Mouse (Mus musculus): ENCODE measurements at regions not wholly inside any gene's neighbourhood (a gene's known extent, or its start where the extent isn't known, plus 50 kb on each side); places are given as distances from the start of the nearest gene placed in this dataset.

- ATAC-seq (replicated peaks; ENCODE audit: low read depth, poor library complexity, severe bottlenecking) = no peak
Measured at GRCm38 (mm10) chr12:77138506-77139201, 99.3 kb upstream of the Fut8 start.

DNA sequence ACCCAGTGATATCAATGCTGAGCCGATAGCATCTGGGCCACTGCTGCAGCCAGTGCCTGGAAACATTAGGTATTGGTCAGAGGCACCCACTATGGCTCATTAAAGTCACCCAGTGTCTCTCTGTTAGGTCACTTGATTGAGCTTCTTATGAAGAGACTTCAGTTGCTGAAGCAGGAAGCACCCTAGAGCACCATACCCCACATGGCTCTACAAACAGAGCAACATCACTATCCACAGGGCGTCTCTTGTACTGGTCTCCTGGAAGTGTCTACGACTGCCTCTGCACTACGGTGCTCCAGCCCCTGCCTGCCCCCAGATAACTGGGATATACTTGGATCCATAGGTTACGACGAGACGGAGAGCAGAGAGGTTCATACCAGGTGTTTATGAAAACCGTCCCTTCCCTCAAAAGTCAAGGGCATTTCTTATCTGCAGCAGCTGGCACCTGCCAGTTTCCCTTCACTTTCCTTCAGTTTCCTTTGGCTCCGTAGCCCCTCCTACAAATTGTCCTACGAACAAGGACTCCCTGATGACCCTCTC lies 100.6 kb upstream of the Fut8 start:
- no peak for ATAC-seq (replicated peaks; ENCODE audit: low read depth, poor library complexity, severe bottlenecking)

GRCm38 (mm10) chr12:77135661-77136060 lies 102.3 kb upstream of the Fut8 start:
- ATAC-seq (replicated peaks; ENCODE audit: low read depth, poor library complexity, severe bottlenecking) = no peak

- ATAC-seq (replicated peaks; ENCODE audit: low read depth, poor library complexity, severe bottlenecking) = no peak
Measured at GRCm38 (mm10) chr12:77135067-77135466, 102.9 kb upstream of the Fut8 start.

DNA sequence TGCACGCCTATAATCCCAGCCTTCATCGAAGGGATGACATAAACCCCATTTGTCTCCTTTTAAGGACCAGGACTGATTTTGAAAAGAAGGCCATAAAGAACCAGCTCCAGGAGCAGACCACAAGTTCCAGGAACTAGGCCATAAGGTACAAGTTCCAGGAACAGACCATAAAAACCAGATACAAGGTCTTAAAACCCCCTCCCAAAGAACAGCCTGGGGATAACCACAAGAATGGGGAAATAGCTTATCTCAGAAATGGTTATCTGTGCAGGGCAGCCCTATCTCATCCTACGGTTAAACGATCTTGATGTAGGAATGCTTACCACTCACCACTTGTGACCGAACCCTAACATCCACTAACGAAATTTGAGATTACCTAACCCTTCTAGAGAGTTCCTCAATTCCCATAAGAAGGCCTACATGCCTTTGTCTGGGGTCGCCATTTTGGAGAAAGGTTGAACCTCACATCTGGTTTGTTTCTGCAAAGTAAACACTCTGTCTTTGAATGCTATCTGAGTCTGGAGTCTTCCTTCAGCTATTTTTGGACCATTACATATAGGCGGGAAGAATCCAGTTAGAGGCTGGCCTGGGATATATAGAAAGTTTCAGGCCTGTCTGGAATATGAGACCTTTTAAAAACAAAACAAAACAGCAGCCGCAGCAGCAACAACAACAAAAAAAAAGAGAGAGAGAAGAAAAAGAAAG lies 103.5 kb upstream of the Fut8 start:
- ATAC-seq (replicated peaks; ENCODE audit: low read depth, poor library complexity, severe bottlenecking) = peak; percentile 54

- ATAC-seq (replicated peaks; ENCODE audit: low read depth, poor library complexity, severe bottlenecking) = no peak
Measured at GRCm38 (mm10) chr12:77133465-77134305, 104.2 kb upstream of the Fut8 start.

DNA sequence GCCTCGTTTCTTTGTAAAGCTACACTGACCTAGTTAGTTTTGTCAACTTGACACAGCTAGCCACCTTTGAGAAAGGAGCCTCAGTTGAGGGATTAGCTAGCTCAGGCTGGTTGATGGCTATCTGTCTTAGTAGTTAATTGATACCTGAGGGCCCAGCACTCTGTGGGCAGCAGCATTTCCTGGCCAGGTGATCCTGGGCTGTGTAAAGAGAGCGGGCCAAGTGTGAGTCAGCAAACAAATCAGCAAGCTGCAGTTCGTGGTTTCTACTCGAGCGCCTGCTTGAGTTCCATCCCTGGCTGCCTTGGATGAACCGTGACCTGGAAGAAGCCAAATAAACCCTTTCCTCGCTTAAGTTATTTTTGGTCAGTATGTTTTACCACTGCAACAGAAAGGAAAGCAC lies 106.6 kb upstream of the Fut8 start:
- ATAC-seq (replicated peaks; ENCODE audit: low read depth, poor library complexity, severe bottlenecking) = 0 out of 2 replicates have a peak, but pooled peaks have one; percentile 23

GRCm38 (mm10) chr12:77130526-77130925 lies 107.4 kb upstream of the Fut8 start:
- ATAC-seq (replicated peaks; ENCODE audit: low read depth, poor library complexity, severe bottlenecking) = peak; percentile 82

DNA sequence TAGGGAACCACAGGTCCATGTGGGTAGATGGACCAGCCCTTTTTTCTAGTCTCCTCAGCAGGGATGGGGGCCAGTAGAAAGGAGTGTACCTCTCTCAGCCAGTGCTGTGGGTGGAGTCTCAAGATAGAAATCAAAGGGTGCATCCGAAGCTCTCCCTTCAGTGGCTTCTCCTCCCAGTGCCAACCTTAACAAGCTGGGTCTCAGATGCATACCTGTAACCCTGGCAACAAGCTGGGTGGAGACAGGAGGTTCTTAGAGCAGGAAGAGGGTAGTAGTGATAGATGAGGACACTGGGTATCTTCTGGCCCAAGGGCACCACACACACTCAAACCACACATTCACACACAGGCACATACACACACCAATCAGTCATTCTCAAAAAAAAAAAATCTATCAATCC lies 113.7 kb upstream of the Fut8 start:
- peak; percentile 50; the same call in 1 of the 2 replicates for ATAC-seq (replicated peaks; ENCODE audit: low read depth, poor library complexity, severe bottlenecking)

DNA sequence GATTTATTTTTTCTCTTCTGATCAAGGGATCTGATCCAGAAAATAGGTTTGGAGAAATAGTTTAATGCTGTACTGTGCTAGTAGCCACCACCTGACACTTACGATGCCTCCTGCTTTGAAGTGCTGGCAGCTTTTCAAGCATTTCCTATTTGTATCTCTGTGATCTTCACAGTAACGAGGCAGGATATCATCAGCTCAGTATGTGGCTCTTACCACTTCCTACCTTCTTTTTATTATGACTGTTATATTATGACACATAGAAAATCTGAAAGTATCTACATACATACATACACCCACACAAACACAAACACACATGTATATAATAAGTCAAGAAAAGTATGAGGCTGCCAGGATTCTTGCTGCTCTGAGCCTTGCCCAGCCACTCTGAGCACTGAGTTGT lies 124.4 kb upstream of the Fut8 start:
- peak; percentile 38; the same call in 1 of the 2 replicates for ATAC-seq (replicated peaks; ENCODE audit: low read depth, poor library complexity, severe bottlenecking)

DNA sequence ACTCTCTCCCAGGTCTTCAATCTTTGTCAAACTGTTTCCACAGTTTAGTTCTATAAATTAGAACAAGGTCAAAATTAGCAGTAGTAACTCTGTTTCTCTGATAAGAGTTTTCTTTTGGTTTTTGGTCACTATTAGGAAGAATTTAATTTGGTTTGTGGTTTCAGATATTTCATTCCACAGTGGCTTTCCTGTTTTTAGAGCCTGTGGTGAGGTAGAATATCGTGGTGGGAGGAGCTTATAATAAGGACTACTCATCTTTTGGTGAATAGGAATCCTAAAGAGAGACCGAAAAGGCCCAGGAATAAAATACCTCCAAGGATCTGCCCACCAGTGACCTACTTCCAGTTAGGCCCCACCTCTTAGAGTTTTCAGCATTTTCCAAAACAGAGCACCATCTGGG lies 125.8 kb upstream of the Fut8 start:
- ATAC-seq (replicated peaks; ENCODE audit: low read depth, poor library complexity, severe bottlenecking) = peak; percentile 55

DNA sequence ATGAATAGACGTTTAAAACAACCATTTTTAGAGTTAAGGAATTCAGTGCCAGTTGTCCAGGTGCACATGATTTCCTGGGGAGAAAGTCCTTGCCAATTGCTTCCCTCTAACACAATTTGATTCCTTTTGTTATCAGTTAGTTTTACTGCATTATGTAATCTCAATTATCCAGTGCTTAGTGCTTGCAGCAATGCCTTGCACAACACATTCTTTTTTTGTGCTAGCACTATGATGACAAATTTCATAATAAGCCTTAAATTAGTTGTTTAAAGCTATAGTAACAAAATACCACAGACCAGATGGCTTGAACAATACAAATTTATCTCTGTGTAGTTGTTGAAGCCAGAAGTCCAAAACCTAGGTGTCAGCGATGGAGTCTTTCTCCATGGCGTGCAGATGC lies 130.7 kb upstream of the Fut8 start:
- 0 out of 2 replicates have a peak, but pooled peaks have one; percentile 34 for ATAC-seq (replicated peaks; ENCODE audit: low read depth, poor library complexity, severe bottlenecking)

DNA sequence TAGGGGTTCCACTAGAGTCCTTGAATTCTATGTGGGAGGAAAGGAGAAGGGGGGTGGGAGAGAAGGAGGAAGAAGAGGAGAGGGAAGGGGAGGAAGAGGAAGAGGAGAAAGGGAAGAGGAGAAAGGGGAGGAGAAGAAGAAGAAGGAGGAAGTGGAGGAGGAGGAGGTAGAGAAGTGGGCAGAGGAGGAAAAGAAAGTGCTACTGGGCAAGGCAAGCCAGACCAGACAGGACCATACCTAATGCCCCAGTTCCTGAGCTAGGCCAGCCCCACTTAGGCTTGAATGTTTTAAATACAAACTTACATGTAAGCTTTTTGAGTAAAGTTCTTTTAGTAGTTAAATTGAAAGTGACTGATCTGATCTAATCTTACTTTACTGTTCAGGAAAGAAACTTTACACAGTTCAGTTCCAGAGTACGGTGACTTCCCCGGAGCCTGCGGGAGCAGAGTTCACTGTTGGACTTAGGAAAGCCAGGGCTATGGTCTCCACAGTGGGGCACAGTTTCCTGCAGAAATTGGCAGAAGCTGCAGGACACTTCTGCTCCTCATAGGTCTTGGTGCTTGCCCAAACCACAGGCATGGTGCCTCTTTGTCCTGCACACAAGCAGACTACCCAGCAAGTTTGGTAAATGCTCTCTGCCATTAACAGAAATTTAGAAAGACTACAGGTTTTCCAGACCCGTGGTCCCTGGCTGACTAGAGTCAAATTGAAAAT lies 131.9 kb upstream of the Fut8 start:
- ATAC-seq (replicated peaks; ENCODE audit: low read depth, poor library complexity, severe bottlenecking) = peak; percentile 56

DNA sequence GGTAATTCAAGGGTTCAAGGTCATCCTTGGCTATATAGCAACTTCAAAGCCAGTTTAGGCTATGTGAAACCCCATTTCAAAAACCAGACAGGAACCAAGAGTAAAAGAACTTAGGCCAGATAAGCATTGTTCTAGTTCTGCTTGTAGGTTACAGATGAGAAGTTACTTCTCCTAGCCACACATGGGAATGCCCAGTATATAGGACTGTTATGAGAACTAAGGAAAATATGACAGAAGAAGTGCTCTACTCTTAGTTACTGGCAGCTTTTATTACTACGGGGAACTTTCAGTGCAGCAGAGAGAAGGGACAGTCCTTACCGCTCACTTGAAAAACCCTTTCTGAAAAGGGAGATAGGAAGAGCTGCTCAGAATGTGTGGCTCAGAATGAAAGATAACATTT lies 137.4 kb upstream of the Fut8 start:
- ATAC-seq (replicated peaks; ENCODE audit: low read depth, poor library complexity, severe bottlenecking) = 0 out of 2 replicates have a peak, but pooled peaks have one; percentile 4

DNA sequence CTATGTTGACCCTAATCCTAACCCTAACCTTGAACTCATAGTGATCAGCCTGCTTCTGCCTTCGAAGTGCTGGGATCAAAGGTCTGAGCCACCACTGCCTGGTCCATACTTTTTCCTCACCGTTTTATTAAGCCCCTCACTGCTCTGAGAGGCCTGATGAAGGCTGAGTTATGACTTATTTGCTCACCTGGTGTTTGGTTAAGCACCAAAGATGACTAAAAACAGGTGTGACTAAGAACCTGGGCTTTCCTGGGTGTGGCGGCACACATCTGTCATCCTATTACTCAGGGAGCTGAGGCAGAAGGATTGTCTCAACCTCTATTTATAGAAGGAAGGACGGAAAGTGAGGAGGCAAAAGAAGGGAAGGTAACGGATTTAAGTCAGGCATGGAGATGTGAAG lies 137.5 kb upstream of the Max start:
- no peak for ATAC-seq (replicated peaks; ENCODE audit: low read depth, poor library complexity, severe bottlenecking)

DNA sequence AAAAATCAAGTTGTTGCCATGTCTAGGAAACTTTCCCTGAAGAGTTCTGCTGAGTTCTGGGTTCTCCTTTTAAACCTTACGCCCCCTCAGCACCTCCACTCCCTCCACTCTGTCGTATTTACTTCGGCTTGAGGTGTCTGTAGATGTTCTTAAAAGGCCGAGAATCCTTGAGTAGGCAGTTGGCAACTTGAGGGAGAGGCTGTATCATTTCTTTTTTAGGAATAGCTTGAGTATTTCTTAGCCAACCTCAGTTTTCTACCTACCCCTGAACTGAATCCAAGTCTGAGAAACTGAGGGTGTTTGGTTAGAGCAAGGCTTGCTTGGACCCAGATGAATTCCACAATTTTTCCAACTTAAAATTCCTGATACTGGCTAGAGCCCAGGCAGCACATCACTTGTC lies 136.8 kb upstream of the Max start:
- no peak for ATAC-seq (replicated peaks; ENCODE audit: low read depth, poor library complexity, severe bottlenecking)

GRCm38 (mm10) chr12:77097831-77098230 lies 135.8 kb upstream of the Max start:
- ATAC-seq (replicated peaks; ENCODE audit: low read depth, poor library complexity, severe bottlenecking) = peak; percentile 16; the same call in 1 of the 2 replicates

- ATAC-seq (replicated peaks; ENCODE audit: low read depth, poor library complexity, severe bottlenecking) = no peak
Measured at GRCm38 (mm10) chr12:77096461-77096860, 134.5 kb upstream of the Max start.

DNA sequence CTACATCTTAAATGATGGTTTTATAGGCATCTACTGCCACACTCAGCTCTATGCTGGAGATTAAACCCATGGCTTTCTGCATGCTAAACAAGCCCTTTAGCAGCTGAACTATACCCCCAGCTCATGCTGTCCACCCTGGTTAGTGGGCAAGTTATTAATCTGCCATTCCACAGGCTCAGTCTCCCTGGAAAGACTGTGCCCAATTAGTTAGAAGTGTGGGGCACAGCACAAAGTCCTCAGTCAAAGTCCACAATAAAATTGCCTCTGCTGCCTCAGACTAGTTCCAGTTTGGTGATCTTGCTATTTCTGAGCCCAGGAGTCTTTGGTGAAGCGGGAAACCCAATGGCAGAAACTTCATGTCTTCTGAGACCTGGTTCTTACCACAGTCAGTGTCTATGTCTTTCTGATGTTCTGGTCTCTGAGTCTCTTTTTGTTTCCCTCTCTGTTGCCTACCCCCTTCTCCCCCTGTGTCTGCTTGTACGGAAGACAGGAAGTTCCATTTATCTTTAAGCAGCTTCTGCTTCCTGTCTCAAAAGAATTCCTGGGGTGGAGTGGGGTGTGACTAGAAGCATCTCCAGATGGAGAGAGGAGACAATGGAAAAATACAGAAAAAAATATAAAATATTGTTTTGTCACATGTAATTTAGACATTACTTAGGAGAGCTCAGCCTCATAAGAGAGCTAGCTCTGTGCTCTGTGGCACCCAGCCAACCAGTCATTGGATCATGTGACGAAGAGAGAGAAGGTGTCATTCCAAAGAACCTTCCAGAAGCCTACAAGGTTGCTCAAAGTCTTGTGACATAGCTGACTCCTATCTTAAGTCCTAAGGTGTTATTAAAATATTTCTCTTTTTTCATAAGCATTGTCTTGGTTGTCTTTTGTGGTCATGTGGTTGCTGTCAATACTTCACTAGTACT lies 133.3 kb upstream of the Max start:
- ATAC-seq (replicated peaks; ENCODE audit: low read depth, poor library complexity, severe bottlenecking) = peak; percentile 83
